Mouse (Mus musculus): ENCODE results near the gene Asic4. TPM values are rescaled to one million over a fixed set of nuclear protein-coding genes. Genes with fewer than 3 reads are reported as not detected.

The Asic4 gene
- polyA plus RNA-seq, 2 experiments = 0.03 TPM; not detected in 1

DNA sequence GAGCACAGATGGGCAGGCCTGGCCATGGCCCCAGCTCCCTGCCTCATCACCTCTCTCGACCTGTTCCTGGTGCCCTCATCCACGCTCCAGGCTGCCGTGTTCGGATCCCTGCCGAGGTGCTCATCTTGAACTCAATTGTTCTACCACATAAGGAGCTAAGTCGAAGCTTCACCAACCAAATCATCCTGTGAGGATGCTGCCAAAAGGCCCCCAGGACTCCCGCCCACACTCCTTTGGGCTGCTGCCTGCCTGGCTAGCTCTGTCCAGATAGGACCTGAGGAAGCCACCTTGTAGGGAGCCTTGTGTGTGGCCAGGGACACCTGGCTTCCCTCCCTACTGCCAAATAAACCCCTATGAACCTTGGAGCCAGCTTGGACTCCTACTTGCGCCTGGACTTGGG, 7.4 kb upstream of the Asic4 start:
- H3K36me3 ChIP-seq (replicated peaks; ENCODE audit: control insufficient read depth, insufficient read depth, low read depth) = no peaks in the 10 kb centered on the region
- H3K4me3 ChIP-seq (ENCODE audit: insufficient read depth in 1 of 2, low read depth in 2 of 2, low read length in 2 of 2) = no peak overlapping the region
- H3K27me3 ChIP-seq (ENCODE audit: control insufficient read depth, insufficient read depth, low read length) = peaks cover 8% of the 10 kb centered on the region
- WGBS (ENCODE audit: insufficient replicate concordance) = 65% methylated on average over 8 of the region's 8 CpGs
- no peak for DNase-seq (ENCODE audit: low read depth in 3 of 3, low spot score in 3 of 3)
- no peak overlapping the region for H3K4me2 ChIP-seq (ENCODE audit: low read depth)
- H3K4me1 ChIP-seq (replicated peaks; ENCODE audit: control insufficient read depth in 2 of 2, insufficient read depth in 2 of 2, low read length in 1 of 2) = peaks cover 21 to 23% of the 10 kb centered on the region in 2 experiments
- H3K9me3 ChIP-seq (ENCODE audit: control insufficient read depth, low read length) = no peaks in the 10 kb centered on the region
- H3K9ac ChIP-seq (replicated peaks) = no peak overlapping the region
- H3K27ac ChIP-seq = no peak overlapping the region
- ATAC-seq (ENCODE audit: insufficient read depth) = no peak
- no peak for TF ChIP-seq EP300 (IDR thresholded peaks at IDR 0.05; ENCODE audit: low read depth)
- no peak for TF ChIP-seq CTCF (IDR thresholded peaks at IDR 0.05; ENCODE audit: low read depth)

GRCm38 (mm10) chr1:75443247-75444024, 6.8 kb upstream of the Asic4 start:
- Histone ChIP-seq H3K4me1 (replicated peaks; ENCODE audit: control insufficient read depth in 2 of 2, insufficient read depth in 2 of 2, low read length in 1 of 2) (peaks cover 23 to 25% of the 10 kb centered on the region in 2 experiments), H3K4me2 (ENCODE audit: low read depth) (no peak overlapping the region), H3K4me3 (ENCODE audit: insufficient read depth in 1 of 2, low read depth in 2 of 2, low read length in 2 of 2) (no peak overlapping the region), H3K27me3 (ENCODE audit: control insufficient read depth, insufficient read depth, low read length) (peaks cover 14% of the 10 kb centered on the region), H3K36me3 (replicated peaks; ENCODE audit: control insufficient read depth, insufficient read depth, low read depth) (no peaks in the 10 kb centered on the region), H3K9me3 (ENCODE audit: control insufficient read depth, low read length) (no peaks in the 10 kb centered on the region), H3K27ac (no peak overlapping the region), H3K9ac (replicated peaks) (no peak overlapping the region)
- 55% methylated on average over 13 of the region's 13 CpGs for WGBS (ENCODE audit: insufficient replicate concordance)
- DNase-seq (ENCODE audit: low read depth in 3 of 3, low spot score in 3 of 3) (no peak), ATAC-seq (ENCODE audit: insufficient read depth) (no peak)
- TF ChIP-seq CTCF (IDR thresholded peaks at IDR 0.05; ENCODE audit: low read depth) (no peak), EP300 (IDR thresholded peaks at IDR 0.05; ENCODE audit: low read depth) (no peak)

DNA sequence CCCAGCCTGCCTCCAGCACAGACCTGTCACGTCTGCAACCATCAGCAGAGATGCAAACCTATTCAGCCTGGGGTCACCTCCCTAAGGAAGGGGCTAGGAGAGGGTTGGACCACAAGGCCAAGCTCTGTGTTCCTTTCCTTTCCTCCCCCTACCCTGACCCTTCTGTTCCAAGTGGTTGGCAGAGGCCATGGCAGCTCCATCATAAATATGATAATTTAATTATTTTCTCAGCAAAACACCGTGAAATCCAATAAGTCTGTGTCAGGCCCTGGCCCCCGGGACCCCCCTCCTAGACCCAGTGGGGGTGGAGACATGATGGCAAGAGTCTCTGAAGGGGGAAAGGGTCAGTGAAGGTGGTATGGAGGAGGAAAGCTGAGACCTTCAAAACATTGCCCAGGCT, 6.0 kb upstream of the Asic4 start:
- 60% methylated on average over 3 of the region's 3 CpGs for WGBS (ENCODE audit: insufficient replicate concordance)
- H3K9me3 ChIP-seq (ENCODE audit: control insufficient read depth, low read length) = no peaks in the 10 kb centered on the region
- H3K27me3 ChIP-seq (ENCODE audit: control insufficient read depth, insufficient read depth, low read length) = peaks cover 22% of the 10 kb centered on the region
- H3K27ac ChIP-seq = no peak overlapping the region
- TF ChIP-seq CTCF (IDR thresholded peaks at IDR 0.05; ENCODE audit: low read depth) (no peak), EP300 (IDR thresholded peaks at IDR 0.05; ENCODE audit: low read depth) (no peak)
- no peaks in the 10 kb centered on the region for H3K36me3 ChIP-seq (replicated peaks; ENCODE audit: control insufficient read depth, insufficient read depth, low read depth)
- no peak overlapping the region for H3K9ac ChIP-seq (replicated peaks)
- H3K4me1 ChIP-seq (replicated peaks; ENCODE audit: control insufficient read depth in 2 of 2, insufficient read depth in 2 of 2, low read length in 1 of 2) = peaks cover 23 to 28% of the 10 kb centered on the region in 2 experiments
- H3K4me2 ChIP-seq (ENCODE audit: low read depth) = peak overlapping the region; percentile 58; the same call in 1 of the 2 replicates
- DNase-seq (ENCODE audit: low read depth in 3 of 3, low spot score in 3 of 3) (no peak), ATAC-seq (ENCODE audit: insufficient read depth) (no peak)
- no peak overlapping the region for H3K4me3 ChIP-seq (ENCODE audit: insufficient read depth in 1 of 2, low read depth in 2 of 2, low read length in 2 of 2)

DNA sequence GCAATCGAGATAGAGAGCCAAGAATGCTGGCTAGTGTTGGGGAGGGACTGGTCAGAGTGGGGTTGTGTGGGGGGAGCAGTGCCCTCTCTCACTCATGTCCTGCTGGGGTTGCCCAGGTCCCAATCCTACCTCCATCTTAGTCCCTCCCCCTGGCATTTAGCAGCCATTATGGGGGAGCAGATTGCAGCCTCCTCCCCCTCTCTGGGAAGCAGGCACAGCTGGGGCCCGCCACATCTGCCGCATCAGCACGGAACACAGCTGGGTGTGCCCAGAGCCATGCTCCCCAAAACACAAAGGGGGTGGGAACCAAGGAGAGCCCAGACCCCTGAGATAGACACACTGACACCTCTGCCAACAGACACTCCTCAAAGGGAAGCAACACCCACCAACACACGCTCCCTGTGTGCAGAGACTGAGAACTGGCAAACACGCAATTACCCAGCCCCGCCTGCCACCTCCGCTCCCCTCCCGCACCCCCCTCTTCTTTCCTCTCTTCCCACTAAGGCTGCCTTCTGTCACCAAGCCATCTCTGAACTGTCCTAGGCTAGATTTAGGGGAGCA, 5.0 kb upstream of the Asic4 start:
- DNase-seq (ENCODE audit: low read depth in 3 of 3, low spot score in 3 of 3) (peak in 1 of 3 experiments; percentile 20), ATAC-seq (ENCODE audit: insufficient read depth) (peak; percentile 61)
- 11% methylated on average over 9 of the region's 9 CpGs for WGBS (ENCODE audit: insufficient replicate concordance)
- Histone ChIP-seq H3K9ac (replicated peaks) (no peak overlapping the region), H3K27me3 (ENCODE audit: control insufficient read depth, insufficient read depth, low read length) (peaks cover 32% of the 10 kb centered on the region), H3K36me3 (replicated peaks; ENCODE audit: control insufficient read depth, insufficient read depth, low read depth) (no peaks in the 10 kb centered on the region), H3K4me1 (replicated peaks; ENCODE audit: control insufficient read depth in 2 of 2, insufficient read depth in 2 of 2, low read length in 1 of 2) (peaks cover 23 to 36% of the 10 kb centered on the region in 2 experiments), H3K4me3 (ENCODE audit: insufficient read depth in 1 of 2, low read depth in 2 of 2, low read length in 2 of 2) (no peak overlapping the region), H3K9me3 (ENCODE audit: control insufficient read depth, low read length) (no peaks in the 10 kb centered on the region), H3K4me2 (ENCODE audit: low read depth) (peak overlapping the region; percentile 58), H3K27ac (no peak overlapping the region)
- TF ChIP-seq CTCF (IDR thresholded peaks at IDR 0.05; ENCODE audit: low read depth) (no peak), EP300 (IDR thresholded peaks at IDR 0.05; ENCODE audit: low read depth) (no peak)

Data from liver, embryonic 14.5 days (tissue).